Mouse (Mus musculus) kidney, postnatal 0 days (tissue): ENCODE measurements around the gene Pfkfb2. TPM values are rescaled to one million over a fixed set of nuclear protein-coding genes. Genes with fewer than 3 reads are reported as not detected.
"Not testable (repeated sequence)": the region's sequence is repeated elsewhere in the genome, so short reads cannot be mapped to it uniquely, and the experiment has no call there.

Experiments
- ATAC-seq: fragments of 200-750 bp; cut with Nextera tagmentation; replicated peaks from 2 replicates; pipeline ENCODE4 v1.8.0; 2017; ENCODE audit warnings: low read depth, moderate number of reproducible peaks, moderate TSS enrichment, moderate library complexity; ENCODE audit not compliant: low FRiP score
- DNase-seq: peaks from one replicate; pipeline ENCODE4 v3.0.0-alpha.2; 2016; ENCODE audit warnings: low spot score
- H3K27ac ChIP-seq: fragments of 300-500 bp; sonication (generic); 2 replicates; pipeline ENCODE4 v1.5.1; 2014; ENCODE audit warnings: mild to moderate bottlenecking
- H3K27me3 ChIP-seq: fragments of 300-500 bp; sonication (generic); 2 replicates; pipeline ENCODE4 v1.6.1; 2014; ENCODE audit warnings: low read length, mixed read lengths; ENCODE audit not compliant: insufficient read depth
- H3K36me3 ChIP-seq: fragments of 300-500 bp; sonication (generic); 2 replicates; pipeline ENCODE4 v1.6.1; 2014; ENCODE audit warnings: low read length, mixed read lengths; ENCODE audit not compliant: insufficient read depth
- H3K4me1 ChIP-seq: fragments of 300-500 bp; sonication (generic); replicated peaks from 2 replicates; pipeline ENCODE4 v1.6.1; 2014; ENCODE audit warnings: antibody characterized with exemption, low read length, mixed read lengths; ENCODE audit not compliant: insufficient read depth
- H3K4me2 ChIP-seq: fragments of 300-500 bp; sonication (generic); 2 replicates; pipeline ENCODE4 v1.6.1; 2014; ENCODE audit warnings: mild to moderate bottlenecking, low read length, moderate library complexity, mixed read lengths
- H3K4me3 ChIP-seq: fragments of 300-500 bp; sonication (generic); replicated peaks from 2 replicates; pipeline ENCODE4 v1.5.1; 2014; ENCODE audit warnings: low read depth, low read length
- H3K9ac ChIP-seq: fragments of 300-500 bp; sonication (generic); 2 replicates; pipeline ENCODE4 v1.6.1; 2014; ENCODE audit warnings: low read depth, low read length
- H3K9me3 ChIP-seq: fragments of 300-500 bp; sonication (generic); replicated peaks from 2 replicates; pipeline ENCODE4 v1.6.1; 2016; ENCODE audit warnings: low read length, inconsistent platforms, mixed read lengths
- CTCF ChIP-seq: IDR thresholded peaks from 2 replicates; pipeline ENCODE4 v1.5.1; 2016; ENCODE audit warnings: antibody characterized with exemption, low read depth, mild to moderate bottlenecking, moderate library complexity
- WGBS: fragments of 180-500 bp; shearing (Covaris S2); extraction: QIAGEN DNeasy Blood & Tissue Kit; methylation state at CpG from one replicate; pipeline ENCODE4 v1.1.7; 2014; 5-methylcytosine and 5-hydroxymethylcytosine counted together
- polyA plus RNA-seq: library from polyadenylated mRNA; unstranded; fragments of >200 nt; fragmentation: Nextera tagmentation; extraction: Ambion mirVana; gene quantifications from 2 replicates; pipeline ENCODE4 v1.2.1, GENCODE M21; 2015

Pfkfb2 gene
- polyA plus RNA-seq, 1 experiment from 2014 or later = 7.3 TPM

- 56% methylated on average over 1 of the region's 1 CpGs for WGBS
- Histone ChIP-seq H3K27ac (no peak overlapping the region), H3K4me2 (no peak overlapping the region), H3K4me1 (no peaks in the 10 kb centered on the region), H3K36me3 (no peaks in the 10 kb centered on the region), H3K27me3 (no peaks in the 10 kb centered on the region), H3K9me3 (no peaks in the 10 kb centered on the region), H3K4me3 (no peak overlapping the region), H3K9ac (no peak overlapping the region)
- no peak for TF ChIP-seq CTCF
- ATAC-seq = no peak
- no peak for DNase-seq
Measured at GRCm38 (mm10) chr1:130683905-130684304, 45.1 kb downstream of the Pfkfb2 start.

DNA sequence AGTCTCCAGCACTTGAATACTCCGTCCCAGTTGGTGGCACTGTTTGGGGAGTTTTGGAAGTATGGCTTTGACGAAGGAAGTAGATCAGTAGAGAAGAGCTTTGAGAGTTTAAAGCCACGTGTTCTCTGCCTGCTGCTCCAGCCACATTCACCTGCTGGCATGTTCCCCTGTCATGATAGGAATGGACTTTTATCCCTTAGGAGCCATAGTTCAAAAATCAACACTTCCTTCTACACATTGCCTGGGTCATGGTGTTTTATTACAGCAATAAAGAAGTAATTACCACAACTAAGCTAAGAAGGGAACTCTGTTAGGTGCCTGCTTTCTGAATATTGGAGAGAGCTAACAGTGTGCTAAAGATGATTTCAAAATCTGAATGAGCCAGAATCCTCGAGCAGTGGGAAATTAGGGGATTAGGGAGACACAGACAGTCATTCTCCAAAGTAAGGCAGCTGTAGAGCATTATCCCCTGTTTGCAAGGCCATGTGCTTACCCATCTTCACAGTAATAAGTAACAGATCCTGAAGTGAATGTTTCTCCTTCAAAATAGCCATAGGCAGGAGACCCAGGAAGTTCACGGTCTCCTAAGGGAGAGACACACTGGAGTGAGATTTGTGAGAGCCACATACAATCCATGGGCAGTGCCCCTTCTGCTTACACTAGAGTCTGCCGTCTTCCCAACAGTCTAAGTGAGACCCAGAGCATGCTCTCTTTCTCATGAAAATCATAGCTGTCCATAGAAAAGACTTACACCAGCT lies 47.2 kb downstream of the Pfkfb2 start:
- Histone ChIP-seq H3K36me3 (no peaks in the 10 kb centered on the region), H3K27me3 (no peaks in the 10 kb centered on the region), H3K9ac (no peak overlapping the region), H3K9me3 (no peaks in the 10 kb centered on the region), H3K4me2 (no peak overlapping the region), H3K4me1 (no peaks in the 10 kb centered on the region), H3K27ac (no peak overlapping the region), H3K4me3 (no peak overlapping the region)
- DNase-seq (no peak), ATAC-seq (no peak)
- TF ChIP-seq CTCF = no peak
- 64% methylated on average over 6 of the region's 6 CpGs for WGBS

- Histone ChIP-seq H3K36me3 (no peaks in the 10 kb centered on the region), H3K4me1 (no peaks in the 10 kb centered on the region), H3K27me3 (no peaks in the 10 kb centered on the region), H3K4me2 (no peak overlapping the region), H3K9ac (no peak overlapping the region), H3K4me3 (no peak overlapping the region), H3K9me3 (no peaks in the 10 kb centered on the region), H3K27ac (no peak overlapping the region)
- DNase-seq = no peak
- no peak for TF ChIP-seq CTCF
- no peak for ATAC-seq
- whole genome bisulfite sequencing = 50% methylated on average over 2 of the region's 2 CpGs
Measured at GRCm38 (mm10) chr1:130681075-130681474, 48.0 kb downstream of the Pfkfb2 start.

DNA sequence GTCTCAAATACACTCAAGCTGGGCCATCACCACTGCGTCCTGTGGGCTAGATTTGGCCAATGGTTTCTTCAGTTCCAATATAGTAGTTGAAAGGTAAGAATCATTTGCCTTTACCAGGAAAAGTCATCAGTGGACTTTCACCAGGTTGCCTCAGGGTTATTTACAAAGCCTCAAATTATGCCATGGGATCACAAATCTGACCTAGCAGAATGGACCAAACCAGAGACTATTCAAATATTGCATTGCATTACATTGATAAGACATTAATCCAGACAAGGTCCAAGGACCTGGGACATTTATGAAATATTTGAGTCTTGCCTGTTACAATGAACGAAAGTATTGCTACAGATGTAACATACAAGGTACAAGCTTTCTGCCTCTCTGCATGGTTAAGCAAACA lies 50.5 kb downstream of the Pfkfb2 start:
- Histone ChIP-seq H3K27ac (no peak overlapping the region), H3K27me3 (no peaks in the 10 kb centered on the region), H3K9me3 (no peaks in the 10 kb centered on the region), H3K36me3 (no peaks in the 10 kb centered on the region), H3K4me2 (no peak overlapping the region), H3K4me1 (no peaks in the 10 kb centered on the region), H3K4me3 (no peak overlapping the region), H3K9ac (no peak overlapping the region)
- no peak for DNase-seq
- WGBS = 87% methylated on average over 2 of the region's 2 CpGs
- TF ChIP-seq CTCF = no peak
- no peak for ATAC-seq

DNA sequence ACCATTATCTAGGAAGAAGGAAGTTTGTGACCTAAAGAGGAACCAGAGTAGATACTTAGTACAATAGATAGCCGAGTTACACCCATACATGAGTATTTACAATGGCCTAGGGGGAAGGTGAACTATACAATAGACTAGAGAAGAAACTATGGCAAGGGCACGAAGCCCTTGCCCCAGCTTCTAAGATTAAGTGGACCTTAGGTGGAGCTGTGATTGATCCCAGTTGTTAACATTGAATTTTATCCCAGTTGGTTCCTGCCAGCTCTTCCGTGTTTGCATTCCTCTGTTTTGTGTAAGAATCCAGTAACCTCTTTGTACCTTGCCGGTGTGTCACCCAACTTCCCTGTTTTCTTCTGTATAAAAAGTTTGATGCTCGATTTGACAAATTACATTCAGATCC lies 65.5 kb downstream of the Pfkfb2 start:
- not testable (repeated sequence) for H3K27me3 ChIP-seq, ATAC-seq

DNA sequence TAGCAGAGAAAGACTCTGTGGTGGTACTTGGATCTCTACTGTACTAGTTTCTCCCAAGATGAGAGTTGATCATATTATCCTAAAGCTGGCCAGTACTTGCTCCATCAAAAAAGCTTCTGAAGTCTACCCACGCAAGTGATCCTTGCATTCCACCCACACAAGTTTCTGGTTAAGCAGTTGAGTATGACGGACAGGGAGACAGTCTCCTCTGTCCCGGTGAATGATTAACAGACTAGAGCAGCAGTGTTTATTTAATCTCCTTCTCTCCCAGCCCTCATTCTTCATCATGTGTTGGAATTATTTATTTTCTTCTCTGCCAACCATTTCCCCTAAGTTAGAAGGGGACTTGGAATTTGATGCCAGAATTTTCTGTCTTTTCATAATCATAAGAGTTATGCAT lies 67.6 kb downstream of the Pfkfb2 start, which contains the start of gene C4bp:
TSS of gene C4bp (minus strand) at position 179 of the 400 bp plus-strand sequence.
- H3K36me3 ChIP-seq = no peaks in the 10 kb centered on the region
- no peak within 1 kb of the TSS for H3K4me3 ChIP-seq
- H3K27ac ChIP-seq = no peak within 1 kb of the TSS
- H3K9ac ChIP-seq = no peak within 1 kb of the TSS
- no peaks in the 10 kb centered on the region for H3K4me1 ChIP-seq
- H3K4me2 ChIP-seq = no peak within 1 kb of the TSS
- peak; percentile 22 for DNase-seq
- no peak for TF ChIP-seq CTCF
- no peak for ATAC-seq
- 37% methylated on average over 3 of the region's 3 CpGs for WGBS
- H3K9me3 ChIP-seq = no peaks in the 10 kb centered on the region
- no peaks in the 10 kb centered on the region for H3K27me3 ChIP-seq

More for the DNA sequence above, 65.5 kb downstream of the Pfkfb2 start:
- not testable (repeated sequence) for H3K9ac ChIP-seq, H3K4me3 ChIP-seq, H3K36me3 ChIP-seq, H3K4me1 ChIP-seq, H3K9me3 ChIP-seq, H3K27ac ChIP-seq, H3K4me2 ChIP-seq, DNase-seq
- 91% methylated on average over 5 of the region's 5 CpGs for WGBS

- H3K9me3 ChIP-seq, H3K4me2 ChIP-seq, H3K4me1 ChIP-seq, DNase-seq, H3K4me3 ChIP-seq, H3K9ac ChIP-seq, H3K27ac ChIP-seq, H3K27me3 ChIP-seq, ATAC-seq, H3K36me3 ChIP-seq: not testable (repeated sequence)
- 27% methylated on average over 5 of the region's 5 CpGs for WGBS
Measured at GRCm38 (mm10) chr1:130659641-130660040, 69.4 kb downstream of the Pfkfb2 start.
